Mouse (Mus musculus) liver, embryonic 14 days (tissue): ENCODE results near the gene Clpx. TPM values are rescaled to one million over a fixed set of nuclear protein-coding genes. Genes with fewer than 3 reads are reported as not detected.

Experiments used
- polyA plus RNA-seq: library from polyadenylated mRNA; depleted of rRNA; stranded (reverse); fragments of >200 nt; gene quantifications from 2 replicates; pipeline ENCODE4 v1.2.3, GENCODE M21; 2012; rRNA removed

Gene Clpx
- 11.1 and 12.7 TPM in 2 replicates for polyA plus RNA-seq

GRCm38 (mm10) chr9:65293973-65294715 lies at the start of gene Clpx:
Gene Clpx, plus strand, starts transcription at chr9:65294260.

GRCm38 (mm10) chr9:65264959-65265358 lies 29.1 kb upstream of the Clpx start, which contains the start of gene Cilp:
Gene Cilp, plus strand, starts transcription at chr9:65265180.

GRCm38 (mm10) chr9:65345854-65346475 lies 51.9 kb downstream of the Clpx start, which contains the start of gene Pdcd7:
Gene Pdcd7, plus strand, starts transcription at chr9:65346104.

GRCm38 (mm10) chr9:65360641-65361448 lies 66.8 kb downstream of the Clpx start, which contains the start of gene Ubap1l:
Gene Ubap1l, plus strand, starts transcription at chr9:65361041.

Other genes with a start within 250 kb of the Clpx start
- 4.3 and 4.6 TPM in 2 replicates for gene Igdcc4, start 192.8 kb upstream of the Clpx start, polyA plus RNA-seq
- 0.07 and 0.08 TPM in 2 replicates for gene Igdcc3, start 153.1 kb upstream of the Clpx start, polyA plus RNA-seq
- 4.0 and 5.9 TPM in 2 replicates for gene Parp16, start 98.9 kb upstream of the Clpx start, polyA plus RNA-seq
- gene Cilp, start 29.1 kb upstream of the Clpx start, polyA plus RNA-seq: 0.01 and 0.02 TPM in 2 replicates
- 4.6 and 5.3 TPM in 2 replicates for gene Pdcd7, start 51.8 kb downstream of the Clpx start, polyA plus RNA-seq
- 0.07 and 0.22 TPM in 2 replicates for gene Ubap1l, start 66.8 kb downstream of the Clpx start, polyA plus RNA-seq
- 0.02 and 0.05 TPM in 2 replicates for gene Kbtbd13, start 97.4 kb downstream of the Clpx start, polyA plus RNA-seq
- gene Rasl12, start 104.2 kb downstream of the Clpx start, polyA plus RNA-seq: 0.12 and 0.17 TPM in 2 replicates
- gene Slc51b, start 128.7 kb downstream of the Clpx start, polyA plus RNA-seq: 0.05 and 0.09 TPM in 2 replicates
- 5.7 and 6.8 TPM in 2 replicates for gene Mtfmt, start 141.5 kb downstream of the Clpx start, polyA plus RNA-seq
- 7.6 and 7.7 TPM in 2 replicates for gene Spg21, start 166.7 kb downstream of the Clpx start, polyA plus RNA-seq
- gene Ankdd1a, start 225.9 kb downstream of the Clpx start, polyA plus RNA-seq: 0.03 TPM in 1 of 2 replicates, not detected in the other